In the genomic region with DNA sequence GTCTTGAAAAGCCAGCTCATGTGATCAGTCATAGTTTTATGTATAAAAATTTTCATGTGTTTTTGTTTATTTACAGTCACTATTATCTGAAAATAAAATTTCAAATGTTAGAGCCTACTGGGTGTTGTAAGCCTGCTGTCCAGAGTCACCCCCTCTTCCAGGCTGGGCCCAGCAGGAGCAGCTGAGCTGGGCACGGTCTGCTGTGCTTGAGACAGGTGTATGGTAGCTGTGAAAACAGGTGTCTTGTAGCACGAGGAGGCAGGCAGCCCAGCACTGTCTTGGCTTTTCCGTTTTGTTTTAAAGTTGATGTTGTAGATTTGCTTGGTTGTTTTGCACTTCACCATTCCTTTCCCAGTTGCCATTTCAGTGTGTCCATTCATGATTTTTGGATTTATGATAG, we compare ENCODE assay signal across 30 mouse cellular contexts.
"Had no signal": no experiment of that assay in that cellular context is flagged by ENCODE, and none has a peak within 500 bp of the region (broad histone marks: within the 10 kb centered on the region; RNA-seq: fewer than 3 reads in every experiment).

No protein-coding gene starts in this region.

- H3K9ac ChIP-seq: heart, embryonic 12.5 days; heart, embryonic 13.5 days; heart, embryonic 15.5 days; hindbrain, embryonic 12.5 days; hindbrain, embryonic 13.5 days; hindbrain, embryonic 14.5 days; hindbrain, embryonic 15.5 days; intestine, embryonic 15.5 days; kidney, embryonic 15.5 days had no signal

- H3K36me3 ChIP-seq: heart, embryonic 12.5 days; heart, embryonic 15.5 days; hindbrain, embryonic 10.5 days; hindbrain, embryonic 12.5 days; hindbrain, embryonic 13.5 days; hindbrain, embryonic 15.5 days; intestine, embryonic 15.5 days; kidney, embryonic 15.5 days had no signal

- H3K4me2 ChIP-seq: heart, embryonic 11.5 days; heart, embryonic 12.5 days; heart, embryonic 13.5 days; heart, embryonic 15.5 days; hindbrain, embryonic 12.5 days; hindbrain, embryonic 13.5 days; hindbrain, embryonic 14.5 days; hindbrain, embryonic 15.5 days; intestine, embryonic 15.5 days; kidney, embryonic 15.5 days had no signal

- H3K27ac ChIP-seq: heart, embryonic 13.5 days; heart, embryonic 15.5 days; hindbrain, embryonic 10.5 days; hindbrain, embryonic 12.5 days; hindbrain, embryonic 13.5 days; hindbrain, embryonic 14.5 days; hindbrain, embryonic 15.5 days; hindbrain, postnatal 0 days; intestine, embryonic 15.5 days; kidney, embryonic 15.5 days; kidney, postnatal 0 days; layer of hippocampus, adult 2 months; left cerebral cortex, adult 2 months had no signal

- H3K4me3 ChIP-seq: heart, embryonic 12.5 days; heart, embryonic 13.5 days; heart, embryonic 15.5 days; hindbrain, embryonic 10.5 days; hindbrain, embryonic 12.5 days; hindbrain, embryonic 13.5 days; hindbrain, embryonic 15.5 days; intestine, embryonic 15.5 days; kidney, embryonic 15.5 days; layer of hippocampus, adult 2 months; left cerebral cortex, adult 2 months had no signal

- H3K27me3 ChIP-seq: heart, embryonic 12.5 days; heart, embryonic 13.5 days; heart, embryonic 15.5 days; hindbrain, embryonic 12.5 days; hindbrain, embryonic 13.5 days; hindbrain, embryonic 15.5 days; intestine, embryonic 15.5 days; kidney, embryonic 15.5 days had no signal

- DNase-seq: heart, postnatal 10 days; heart, postnatal 14 days; heart, postnatal 36 days; heart, postnatal 4 days; kidney, adult 11 months; kidney, adult 18-20 months; kidney, adult 2 months; kidney, adult 8-10 months; kidney, adult 9 months; kidney, postnatal 10 days; kidney, postnatal 14 days; kidney, postnatal 36 days; kidney, postnatal 4 days; layer of hippocampus, adult 9-11 months; layer of hippocampus, postnatal 36 days had no signal
